Mouse (Mus musculus) heart, adult 2 months (tissue): Measurements from ENCODE around the gene Bloc1s3.

Experiments
- CTCF ChIP-seq: fragments of 200-600 bp; IDR thresholded peaks from 2 replicates; pipeline ENCODE4 v1.8.1; 2022; ENCODE audit warnings: antibody characterized with exemption, mild to moderate bottlenecking, moderate library complexity
- EP300 ChIP-seq: fragments of 200-500 bp; IDR thresholded peaks from 2 replicates; pipeline ENCODE4 v1.6.1; 2011; ENCODE audit warnings: low read depth, low read length, control low read depth; ENCODE audit not compliant: insufficient read depth
- POLR2A ChIP-seq: fragments of 200-500 bp; IDR thresholded peaks from 2 replicates; pipeline ENCODE4 v1.6.1; 2011; ENCODE audit warnings: mild to moderate bottlenecking, low read depth, low read length, control low read depth; ENCODE audit not compliant: insufficient read depth

- TF ChIP-seq CTCF: no peak
- no peak for TF ChIP-seq EP300
- no peak for TF ChIP-seq POLR2A
These were observed 16.4 kb upstream of the Bloc1s3 start for GRCm38 (mm10) chr7:19524420-19525104.
